12 mouse cellular contexts compared by ENCODE assay signal in the genomic region with DNA sequence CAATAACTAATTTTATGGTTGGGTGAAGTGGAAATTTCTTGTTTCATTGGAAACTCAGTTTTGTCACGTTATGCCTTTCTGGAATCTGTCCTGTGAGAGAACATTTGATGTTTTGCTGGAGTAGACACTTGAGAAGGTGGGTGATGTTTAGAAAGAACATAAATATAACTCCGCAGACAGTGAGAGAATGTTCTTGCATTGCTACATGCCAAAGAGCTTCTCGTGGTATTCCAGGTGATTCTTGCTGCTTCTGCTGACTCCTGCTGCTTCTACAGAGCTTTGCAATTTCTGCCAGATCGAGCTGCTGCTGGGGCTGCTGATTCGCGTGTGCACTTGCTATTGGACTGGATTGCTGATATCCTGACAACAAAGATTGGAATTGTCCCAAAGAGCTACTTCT.
"Had no signal": no experiment of that assay in that cellular context is flagged by ENCODE, and none has a peak within 500 bp of the region (broad histone marks: within the 10 kb centered on the region; RNA-seq: fewer than 3 reads in every experiment).

No protein-coding gene starts in this region.

- DNase-seq: liver, postnatal 0 days; lung, adult 2 months; lung, postnatal 14 days; lung, postnatal 36 days; retina, postnatal 1 day; right cerebral cortex, adult 18-20 months; right cerebral cortex, postnatal 25 days; right cerebral cortex, postnatal 4 days; spleen, adult 18-20 months; thymus, adult 2 months; thymus, postnatal 25 days; thymus, postnatal 4 days had no signal
